Mouse (Mus musculus): ENCODE data around the gene Snx17. TPM values are rescaled to one million over a fixed set of nuclear protein-coding genes. Genes with fewer than 3 reads are reported as not detected.

Snx17 gene
- total RNA-seq (2015) (52.1 and 54.2 TPM in 2 replicates), total RNA-seq (2017) (31.5 and 40.7 TPM in 2 replicates)

DNA sequence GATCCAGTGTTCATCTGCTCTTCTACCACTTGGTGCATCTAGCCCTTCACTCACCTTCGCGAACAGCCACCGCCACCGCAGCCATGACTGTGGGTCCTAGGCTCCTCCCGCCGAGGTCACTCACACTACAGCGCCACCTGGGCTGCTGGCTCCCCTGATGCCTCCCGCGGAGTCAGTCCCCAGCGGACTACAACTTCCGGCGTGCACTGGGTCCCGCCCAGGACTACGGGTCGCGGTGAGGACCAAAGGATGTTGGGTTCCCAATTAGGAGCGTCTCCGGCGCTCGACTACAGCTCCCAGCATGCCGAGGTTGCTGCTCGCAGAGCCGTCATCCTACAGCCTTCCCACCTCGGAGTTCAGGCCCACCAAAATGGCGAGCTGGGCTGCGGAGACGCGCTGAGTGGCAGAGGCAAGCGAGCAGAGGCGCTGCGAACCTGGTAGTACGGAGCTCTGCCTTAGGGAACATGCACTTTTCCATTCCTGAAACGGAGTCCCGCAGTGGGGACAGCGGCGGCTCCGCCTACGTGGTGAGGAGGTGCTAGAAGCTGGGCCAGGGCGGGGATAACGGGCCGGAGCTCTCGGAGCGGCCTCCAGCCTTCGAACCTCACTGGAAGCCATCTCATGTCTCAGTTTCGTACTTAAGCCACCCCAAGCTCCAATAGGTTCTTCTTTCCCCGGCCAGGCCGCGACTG, at the start of gene Snx17, which contains the start of gene Eif2b4:
Gene Snx17, plus strand, starts transcription at position 289 of the 692 bp plus-strand sequence.
Gene Eif2b4, minus strand, starts transcription at position 492 of the 692 bp plus-strand sequence.
- peak; percentile 92 for ATAC-seq (replicated peaks; ENCODE audit: poor library complexity)

DNA sequence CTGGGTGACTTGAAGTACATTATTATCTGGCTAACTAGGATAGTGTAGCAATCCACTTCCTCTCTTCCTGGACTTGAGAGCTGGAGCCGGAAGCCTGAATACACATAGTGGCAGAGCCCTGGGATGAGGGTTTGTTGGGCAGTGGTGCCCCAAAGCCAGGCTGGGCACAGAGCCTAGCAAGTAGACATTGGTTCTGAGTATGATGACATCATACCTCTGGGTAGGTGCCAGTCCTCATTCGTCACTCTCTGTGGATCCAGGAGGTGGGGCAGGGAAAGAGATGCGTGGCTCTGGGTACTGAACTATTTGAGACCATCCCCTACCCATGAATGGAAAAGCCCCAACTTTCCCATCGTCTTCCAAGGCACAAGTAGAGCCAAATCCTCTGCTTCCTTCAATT, 43.2 kb upstream of the Snx17 start:
- ATAC-seq (replicated peaks; ENCODE audit: poor library complexity), result no peak

DNA sequence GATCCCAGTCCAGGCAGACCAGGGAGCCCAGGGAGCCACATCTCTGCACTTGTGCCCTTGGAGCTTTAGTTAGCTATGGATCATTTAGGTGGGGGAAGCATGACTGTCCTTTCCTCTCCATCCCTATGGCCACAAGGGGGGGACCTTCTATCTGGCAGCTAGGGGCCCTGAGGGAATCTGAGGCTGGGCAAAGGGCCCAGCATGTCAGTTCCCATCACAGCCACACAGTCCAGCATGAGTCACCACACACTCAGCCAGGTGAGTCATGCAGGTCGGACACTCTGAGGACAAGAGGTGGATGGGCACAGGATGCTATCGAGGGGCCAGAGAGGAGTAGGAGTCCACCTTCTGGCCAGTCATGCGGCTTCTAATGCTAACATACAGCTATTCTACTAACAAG, 41.3 kb upstream of the Snx17 start:
- peak; percentile 11; the same call in 1 of the 2 replicates for ATAC-seq (replicated peaks; ENCODE audit: poor library complexity)

DNA sequence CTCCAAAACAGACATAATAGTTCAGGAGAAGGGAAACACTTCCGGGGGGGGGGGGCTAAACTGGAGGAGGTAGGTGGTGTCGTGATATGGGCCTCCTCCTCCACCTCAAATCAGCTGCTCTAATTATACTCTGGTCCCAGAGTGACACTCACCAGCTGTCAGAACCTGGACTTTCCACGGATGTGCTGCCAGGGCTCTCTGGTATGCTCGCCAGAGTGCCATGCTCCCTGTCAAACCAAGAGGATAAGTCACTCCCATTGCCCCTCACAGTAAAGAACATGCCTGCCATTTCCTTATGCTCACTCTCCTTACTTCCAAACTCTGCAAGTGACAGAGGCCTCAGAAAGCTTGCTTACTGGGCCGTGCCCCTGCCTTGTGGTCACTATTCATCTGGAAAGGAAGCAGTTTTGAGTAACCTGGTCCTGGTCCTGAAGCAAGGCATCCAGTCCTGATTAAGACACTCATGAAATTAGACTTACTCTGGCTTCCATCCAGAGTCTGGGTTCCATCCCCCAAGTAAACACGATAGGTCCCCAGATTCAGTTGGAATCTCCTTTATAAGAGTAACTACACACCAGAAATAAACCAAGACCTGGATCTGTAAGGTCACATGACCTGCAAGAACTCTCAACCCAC, 39.4 kb upstream of the Snx17 start:
- no peak for ATAC-seq (replicated peaks; ENCODE audit: poor library complexity)

DNA sequence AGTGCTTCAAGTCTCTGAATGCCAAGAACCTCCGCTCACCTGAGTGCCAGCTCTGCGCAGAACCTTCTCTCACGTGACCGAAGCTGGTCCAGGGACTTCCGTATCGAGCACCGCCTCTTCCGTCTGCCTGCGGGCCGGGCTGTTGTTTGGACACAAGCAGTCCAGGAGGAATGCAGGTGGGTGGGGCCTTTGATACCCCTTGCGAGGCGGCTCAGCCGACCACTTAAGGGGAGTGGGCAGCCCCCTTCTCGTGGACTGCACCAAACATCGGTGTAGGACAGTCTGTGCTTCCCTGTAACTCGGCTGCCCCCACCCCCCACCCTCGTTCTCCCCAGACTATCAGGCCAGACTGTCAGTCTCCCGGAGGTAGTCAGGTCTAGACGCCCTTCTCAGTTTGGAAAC, 38.9 kb upstream of the Snx17 start, which contains the start of gene Mpv17:
Gene Mpv17, minus strand, starts transcription at position 100 of the 402 bp plus-strand sequence.
- peak; percentile 90 for ATAC-seq (replicated peaks; ENCODE audit: poor library complexity)

DNA sequence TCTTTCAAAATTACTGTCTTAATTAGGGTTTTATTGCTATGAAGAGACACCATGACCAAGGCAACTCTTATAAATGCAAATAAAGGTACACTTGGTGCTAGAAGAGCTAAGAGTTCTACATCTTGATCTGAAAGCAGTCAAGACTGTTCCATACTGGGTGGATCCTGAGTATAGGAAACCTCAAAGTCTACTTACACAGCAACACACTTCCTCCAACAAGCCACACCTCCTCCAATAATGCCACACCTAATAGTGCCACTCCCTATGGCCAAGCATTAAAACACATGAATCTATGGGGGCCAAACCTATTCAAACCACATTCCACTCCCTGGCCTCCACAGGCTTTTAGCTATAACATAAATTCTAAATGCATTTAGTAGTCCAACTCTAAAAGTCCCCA, 30.6 kb upstream of the Snx17 start:
- no peak for ATAC-seq (replicated peaks; ENCODE audit: poor library complexity)

DNA sequence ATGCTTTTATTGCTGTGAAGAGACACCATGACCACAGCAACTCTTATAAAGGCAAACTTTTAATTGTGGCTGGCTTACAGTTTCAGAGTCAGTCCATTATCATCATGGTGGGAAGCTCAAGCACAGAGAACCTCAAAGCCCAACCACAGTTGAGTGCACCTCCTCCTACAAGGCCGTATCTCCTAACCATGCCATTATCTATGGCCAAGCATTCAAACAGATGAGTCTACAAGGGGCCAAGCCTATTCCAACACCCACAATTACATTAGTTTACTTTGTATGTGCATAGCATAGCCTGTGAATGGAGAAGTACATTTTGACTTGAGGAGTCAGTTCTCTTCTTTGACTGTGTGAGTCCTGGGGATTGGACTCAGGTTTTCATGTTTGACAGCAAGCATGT, 28.1 kb upstream of the Snx17 start:
- peak; percentile 68 for ATAC-seq (replicated peaks; ENCODE audit: poor library complexity)

DNA sequence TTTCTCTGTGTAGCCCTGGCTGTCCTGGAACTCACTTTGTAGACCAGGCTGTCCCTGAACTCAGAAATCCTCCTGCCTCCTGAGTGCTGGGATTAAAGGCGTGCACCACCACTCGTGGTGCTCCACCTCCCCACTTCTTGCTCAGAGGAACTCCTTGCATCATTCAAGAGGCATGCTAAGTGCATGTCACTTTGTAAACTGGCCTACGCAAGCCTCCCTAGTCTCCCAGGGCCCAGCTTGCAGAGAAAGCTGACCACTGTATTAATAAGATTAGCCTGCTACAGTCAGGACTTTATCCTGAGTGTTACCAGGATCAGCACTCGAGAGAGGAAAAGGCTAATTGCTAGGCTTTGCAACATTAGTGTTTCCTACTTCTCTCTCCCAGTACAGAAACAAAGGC, 24.4 kb upstream of the Snx17 start:
- ATAC-seq (replicated peaks; ENCODE audit: poor library complexity), result no peak

DNA sequence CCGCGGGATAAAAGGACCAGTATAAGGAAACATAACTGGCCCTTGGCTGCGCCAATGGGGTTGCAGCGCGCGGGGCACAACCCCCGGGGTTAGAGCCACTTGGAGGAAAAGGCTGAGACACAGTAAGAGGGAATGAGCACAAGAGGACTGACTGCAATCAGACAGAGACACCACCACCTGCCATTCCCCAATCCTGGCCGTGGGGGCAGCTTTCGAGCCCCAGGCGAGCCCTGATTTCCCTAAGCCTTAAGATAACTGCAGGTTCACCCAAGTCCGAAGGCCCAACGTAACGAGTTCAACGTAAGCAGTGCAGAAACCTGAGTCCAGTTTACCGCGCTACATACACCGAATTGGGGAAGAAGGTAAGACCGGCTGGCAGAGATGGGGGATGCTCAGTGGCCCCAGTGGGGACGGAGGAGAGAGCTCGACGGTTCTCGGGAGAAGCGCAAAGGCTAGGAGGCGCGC, 13.7 kb upstream of the Snx17 start:
- ATAC-seq (replicated peaks; ENCODE audit: poor library complexity), result peak; percentile 45

DNA sequence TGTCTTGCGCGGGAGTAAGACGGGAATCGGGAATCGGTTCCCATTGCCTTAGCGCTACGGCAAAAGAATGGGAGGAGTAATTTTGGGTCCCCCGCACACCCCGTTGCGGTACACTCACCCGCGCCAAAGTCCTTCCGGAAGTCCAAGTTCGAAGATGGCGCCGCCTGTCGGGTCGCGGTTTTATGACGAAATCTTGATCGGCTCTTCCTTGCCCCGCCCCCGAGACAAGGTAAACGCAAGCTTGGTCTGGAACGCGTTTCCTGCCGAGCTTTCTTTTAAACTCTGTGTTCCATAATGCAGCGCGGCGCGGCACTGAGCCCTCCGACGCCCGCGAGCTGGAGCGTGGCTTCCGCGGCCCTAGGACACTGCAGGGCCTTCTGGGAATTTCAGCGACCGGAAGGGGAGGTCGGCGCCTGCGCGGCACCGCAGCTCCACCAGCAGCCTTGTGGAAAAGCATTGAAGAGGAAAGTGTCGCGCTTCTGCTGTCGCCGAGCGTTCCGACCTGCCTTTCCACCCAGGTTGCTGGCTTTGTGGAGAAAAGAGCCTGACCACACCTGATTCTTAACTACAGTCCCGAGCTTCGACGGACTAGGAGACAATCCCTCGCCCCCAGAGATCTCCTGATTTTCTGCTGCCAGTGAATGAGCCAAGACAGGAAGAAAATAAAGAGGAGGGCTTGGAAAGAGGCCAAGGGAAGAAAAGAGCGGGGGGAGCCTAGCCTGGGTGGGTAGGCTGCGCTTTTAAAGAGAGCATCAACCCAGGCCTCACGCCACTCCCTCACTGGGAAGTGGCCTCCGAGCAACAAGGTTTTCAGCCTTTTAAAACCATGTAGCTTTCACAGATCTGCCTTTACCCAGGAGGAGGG, 13.0 kb upstream of the Snx17 start, which contains the start of the genes Gm29609 and Gtf3c2:
Gene Gm29609, minus strand, starts transcription at position 146 of the 865 bp plus-strand sequence.
Gene Gtf3c2, minus strand, starts transcription at position 379 of the 865 bp plus-strand sequence.
- peak; percentile 86 for ATAC-seq (replicated peaks; ENCODE audit: poor library complexity)

DNA sequence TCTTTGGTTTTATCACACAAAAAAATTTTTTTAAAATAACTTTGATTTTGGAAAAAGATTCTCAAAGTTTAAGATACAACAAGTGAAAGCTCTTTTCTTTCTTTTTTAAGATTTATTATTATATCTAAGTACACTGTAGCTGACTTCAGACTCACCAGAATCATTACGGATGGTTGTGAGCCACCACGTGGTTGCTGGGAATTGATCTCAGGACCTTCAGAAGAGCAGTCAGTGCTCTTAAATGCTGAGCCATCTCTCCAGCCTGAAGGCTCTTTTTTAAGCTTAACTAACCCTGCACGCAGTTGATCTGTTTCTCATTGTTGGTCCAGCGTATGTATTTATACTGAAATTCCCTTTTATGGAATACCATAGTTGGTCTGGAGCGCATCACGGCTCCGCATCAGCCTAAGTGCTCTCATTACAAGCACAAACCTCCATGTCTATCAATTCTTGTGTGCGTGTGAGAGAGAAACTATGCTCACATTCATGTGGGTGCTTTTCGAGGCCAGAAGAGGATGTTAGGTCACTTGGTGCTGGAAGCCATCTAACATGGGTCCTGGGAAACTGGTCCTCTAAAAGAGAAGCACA, 11.8 kb upstream of the Snx17 start:
- no peak for ATAC-seq (replicated peaks; ENCODE audit: poor library complexity)

DNA sequence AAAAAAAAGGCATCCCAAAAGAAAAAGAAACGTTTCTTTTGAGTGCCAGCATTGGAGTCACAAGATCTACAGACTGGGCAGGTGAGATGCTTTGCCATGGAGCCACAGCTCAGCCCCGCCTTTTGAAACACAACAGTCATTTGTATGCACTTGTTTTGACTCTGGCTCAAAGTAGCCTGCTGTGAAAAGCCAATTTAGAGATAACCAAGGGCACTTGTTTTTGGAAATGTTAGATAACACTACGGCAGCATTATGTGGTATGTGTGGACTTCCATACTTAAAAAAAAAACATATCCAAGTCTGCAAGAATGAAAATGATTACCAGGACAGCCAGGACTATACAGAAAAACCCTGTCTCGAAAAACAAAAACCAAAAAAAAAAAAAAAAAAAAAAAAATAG, 9.3 kb upstream of the Snx17 start:
- ATAC-seq (replicated peaks; ENCODE audit: poor library complexity), result peak; percentile 42

DNA sequence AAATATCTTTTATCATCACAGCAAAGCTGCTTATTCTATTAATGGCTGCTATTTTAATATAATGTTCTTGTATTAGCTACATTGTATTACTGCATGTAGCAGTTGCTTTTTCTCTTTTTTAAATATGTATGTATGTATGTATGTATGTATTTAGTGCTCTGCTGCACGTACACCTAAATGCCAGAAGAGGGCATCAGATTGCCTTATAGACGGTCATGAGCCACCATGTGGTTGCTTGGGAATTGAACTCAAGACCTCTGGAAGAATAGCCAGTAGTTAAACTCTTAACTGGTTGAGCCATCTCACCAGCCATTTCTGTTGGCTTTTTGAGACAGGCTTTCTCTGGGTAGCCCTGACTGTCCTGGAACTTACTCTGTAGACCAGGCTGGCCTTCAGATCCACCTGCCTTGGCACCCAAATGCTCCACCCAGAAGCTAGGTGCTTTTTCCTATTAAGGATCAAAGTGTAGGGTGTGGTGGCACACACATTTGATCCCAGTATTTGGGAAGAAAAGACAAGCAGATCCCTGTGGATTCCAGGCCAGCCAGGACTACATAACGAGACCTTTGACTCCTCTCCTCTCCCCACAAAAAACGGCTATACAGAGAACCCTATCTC, 4.7 kb upstream of the Snx17 start:
- ATAC-seq (replicated peaks; ENCODE audit: poor library complexity), result peak; percentile 28; the same call in 1 of the 2 replicates

DNA sequence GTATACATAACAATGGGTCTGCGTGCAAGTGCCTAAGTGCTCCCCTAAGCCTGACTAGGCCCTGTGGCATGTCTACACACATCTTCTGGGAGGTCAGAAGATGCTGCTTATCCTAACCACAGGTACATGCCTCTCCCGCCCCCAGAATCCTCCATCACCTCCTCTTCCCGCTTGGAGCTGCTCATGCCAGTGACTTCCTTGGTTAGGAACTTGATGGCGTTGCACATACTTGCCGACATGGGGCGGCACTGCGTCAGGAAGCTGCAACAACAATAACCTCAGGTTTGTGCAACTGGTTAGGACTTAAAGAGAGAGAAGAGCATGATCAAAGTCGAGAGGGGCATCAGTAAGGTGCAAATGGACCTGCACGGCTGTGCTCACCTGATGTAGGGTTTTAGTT, 2.8 kb upstream of the Snx17 start:
- ATAC-seq (replicated peaks; ENCODE audit: poor library complexity), result no peak

DNA sequence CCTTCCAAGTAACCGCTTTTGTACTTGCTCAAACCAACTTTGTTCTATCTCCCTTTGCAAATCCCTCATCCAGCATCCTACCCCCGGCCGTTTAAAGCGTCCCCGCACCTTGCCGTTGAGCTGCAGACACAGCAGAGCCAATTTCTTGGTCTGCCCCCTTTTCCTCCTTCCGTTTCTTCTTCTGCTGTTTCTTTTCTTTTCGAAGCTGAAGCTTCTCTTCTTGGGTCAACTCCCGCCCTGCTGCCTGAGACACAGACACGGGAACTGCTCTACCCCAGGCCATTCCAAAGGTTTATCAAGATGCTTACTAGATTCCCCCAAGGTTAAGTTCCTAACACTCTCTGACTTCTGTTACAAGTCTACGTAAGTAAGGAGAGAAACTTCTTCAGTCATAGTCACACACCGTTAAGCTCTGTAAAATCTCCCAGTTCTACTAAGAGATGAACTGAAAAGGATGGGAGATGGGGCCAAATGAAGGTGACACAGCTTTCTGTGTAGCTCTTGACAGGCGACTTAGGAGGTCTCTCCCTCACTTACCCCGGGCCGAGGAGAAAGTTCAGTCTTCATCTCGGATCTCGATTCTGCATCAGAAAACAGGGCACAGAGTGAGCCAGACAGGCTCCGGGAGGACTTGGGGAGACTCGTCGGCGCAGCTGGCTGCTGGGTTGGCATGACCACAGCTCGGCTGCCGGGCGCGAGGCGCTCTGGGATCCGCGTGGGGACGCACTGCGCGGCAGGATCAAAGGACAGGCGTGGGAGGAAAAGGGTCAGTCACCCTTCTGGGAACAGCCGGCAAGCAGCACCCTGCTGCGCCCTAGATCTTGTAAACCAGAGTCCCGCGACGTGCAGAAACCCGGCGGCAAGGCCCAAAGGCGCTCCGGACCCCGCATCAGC, 735 bp upstream of the Snx17 start:
- ATAC-seq (replicated peaks; ENCODE audit: poor library complexity), result peak; percentile 30; the same call in 1 of the 2 replicates

DNA sequence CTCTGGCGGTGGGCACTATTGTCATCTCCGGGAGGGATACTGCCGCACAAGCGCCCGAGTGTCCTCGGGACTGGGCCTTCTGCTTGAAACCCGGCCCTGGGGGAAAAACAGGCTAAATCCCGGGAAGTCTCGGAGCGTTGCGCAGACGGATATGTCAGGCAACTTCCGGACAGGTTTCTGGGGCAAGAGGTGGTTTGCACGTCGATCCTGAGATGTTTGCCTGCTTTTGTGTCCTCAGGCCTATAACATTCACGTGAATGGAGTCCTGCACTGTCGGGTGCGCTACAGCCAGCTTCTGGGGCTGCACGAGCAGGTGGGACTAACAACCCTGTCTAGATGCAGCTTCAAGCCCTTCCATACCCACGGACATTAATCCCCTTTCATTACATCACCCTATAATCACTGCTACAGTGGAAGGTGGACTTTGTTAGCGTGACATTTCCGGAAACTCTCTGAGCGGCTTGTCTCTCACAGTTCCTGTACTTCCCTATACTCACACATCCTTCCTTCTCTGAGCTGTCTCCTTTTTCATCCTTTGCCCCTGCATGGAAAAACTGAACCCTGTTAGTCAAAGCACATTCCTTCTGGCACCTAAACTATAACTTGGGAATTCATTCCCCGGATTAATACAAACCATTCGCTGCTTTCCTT, 729 bp downstream of the Snx17 start:
- no peak for ATAC-seq (replicated peaks; ENCODE audit: poor library complexity)

DNA sequence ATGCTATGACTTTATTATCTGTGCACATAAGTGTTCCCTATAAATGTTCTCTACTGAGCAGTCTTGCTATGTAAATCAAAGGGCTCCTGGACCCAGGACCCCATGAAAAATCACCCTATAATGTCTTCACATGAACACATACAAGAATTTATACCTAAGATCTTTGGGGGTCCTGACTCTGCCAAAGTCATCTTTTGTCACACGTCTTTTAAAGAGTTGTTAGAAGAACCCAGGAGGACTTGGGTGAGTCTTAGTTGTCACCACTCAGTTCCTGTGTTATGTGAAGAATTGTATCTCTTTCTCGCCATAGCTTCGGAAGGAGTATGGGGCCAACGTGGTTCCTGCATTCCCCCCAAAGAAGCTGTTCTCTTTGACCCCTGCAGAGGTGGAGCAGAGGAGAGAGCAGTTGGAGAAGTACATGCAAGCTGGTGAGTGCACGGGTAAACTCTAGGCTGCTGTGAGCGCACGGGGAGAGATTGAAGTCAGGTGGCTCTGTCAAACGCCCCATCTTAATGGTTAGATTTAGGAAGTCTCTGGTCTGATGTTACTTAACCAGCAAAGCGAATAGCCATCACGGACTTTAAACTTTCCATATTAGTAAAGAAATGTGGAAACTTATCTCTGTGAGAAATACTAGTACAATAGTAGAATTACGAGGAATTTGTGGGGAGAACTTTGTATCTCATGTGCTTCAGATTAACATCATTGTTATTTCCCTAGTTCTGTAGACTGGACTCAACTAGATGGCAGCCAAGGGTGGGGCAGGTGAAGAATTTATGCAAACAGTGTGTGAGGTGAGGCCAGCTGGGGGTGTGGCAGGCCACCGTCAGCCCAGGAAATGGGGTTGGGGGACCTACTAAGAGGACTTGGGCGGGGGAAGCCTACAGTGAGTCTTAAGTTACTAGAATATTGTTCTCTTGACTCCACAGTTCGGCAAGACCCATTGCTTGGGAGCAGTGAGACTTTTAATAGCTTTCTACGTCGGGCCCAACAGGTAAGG, 1.8 kb downstream of the Snx17 start:
- ATAC-seq (replicated peaks; ENCODE audit: poor library complexity), result no peak
